Mouse (Mus musculus) urinary bladder, adult 18-20 months (tissue): ENCODE measurements around the gene Adamtsl5.
"Not testable (repeated sequence)": the region's sequence is repeated elsewhere in the genome, so short reads cannot be mapped to it uniquely, and the experiment has no call there.

Source experiments
- DNase-seq, 2 experiments: peaks; one replicate each; pipeline ENCODE4 v3.0.0; 2022; ENCODE audit warnings: low spot score in 2 of 2, mixed read lengths in 2 of 2

Gene Adamtsl5

GRCm38 (mm10) chr10:80371983-80372382 lies 23.8 kb upstream of the Adamtsl5 start:
- no peak for DNase-seq

- DNase-seq: no peak
Measured at GRCm38 (mm10) chr10:80371411-80371966, 23.3 kb upstream of the Adamtsl5 start.

- no peak for DNase-seq
Measured at GRCm38 (mm10) chr10:80369995-80370747, 22.0 kb upstream of the Adamtsl5 start.

- DNase-seq: no peak
Measured at GRCm38 (mm10) chr10:80368392-80368791, 20.2 kb upstream of the Adamtsl5 start.

GRCm38 (mm10) chr10:80367954-80368353 lies 19.7 kb upstream of the Adamtsl5 start:
- DNase-seq: no peak

- no peak for DNase-seq
Measured at GRCm38 (mm10) chr10:80365736-80366135, 17.5 kb upstream of the Adamtsl5 start.

- DNase-seq: no peak
Measured at GRCm38 (mm10) chr10:80363734-80364133, 15.5 kb upstream of the Adamtsl5 start.

GRCm38 (mm10) chr10:80357994-80358639 lies 9.9 kb upstream of the Adamtsl5 start:
- peak in 1 of 2 experiments; percentile 61 for DNase-seq

- no peak for DNase-seq
Measured at GRCm38 (mm10) chr10:80357336-80357735, 9.1 kb upstream of the Adamtsl5 start.

- no peak for DNase-seq
Measured at GRCm38 (mm10) chr10:80356737-80357136, 8.5 kb upstream of the Adamtsl5 start.

GRCm38 (mm10) chr10:80356001-80356682 lies 7.9 kb upstream of the Adamtsl5 start, which contains the start of gene Plk5:
Gene Plk5, plus strand, starts transcription at chr10:80356459.
- no peak for DNase-seq

- DNase-seq: no peak
Measured at GRCm38 (mm10) chr10:80355431-80355830, 7.2 kb upstream of the Adamtsl5 start.

- DNase-seq: no peak
Measured at GRCm38 (mm10) chr10:80352727-80353126, 4.5 kb upstream of the Adamtsl5 start.

GRCm38 (mm10) chr10:80351896-80352295 lies 3.7 kb upstream of the Adamtsl5 start:
- no peak for DNase-seq

- peak; percentile 69 to 93 for DNase-seq
Measured at GRCm38 (mm10) chr10:80350292-80350691, 2.1 kb upstream of the Adamtsl5 start.

- DNase-seq: no peak
Measured at GRCm38 (mm10) chr10:80348981-80349380, 769 bp upstream of the Adamtsl5 start.

- DNase-seq: no peak
Measured at GRCm38 (mm10) chr10:80347514-80347967, 671 bp downstream of the Adamtsl5 start.

- not testable (repeated sequence) for DNase-seq
Measured at GRCm38 (mm10) chr10:80345929-80346328, 2.3 kb downstream of the Adamtsl5 start.

GRCm38 (mm10) chr10:80345122-80345521 lies 3.1 kb downstream of the Adamtsl5 start:
- DNase-seq: peak in 1 of 2 experiments; percentile 68

- peak in 1 of 2 experiments; percentile 43 for DNase-seq
Measured at GRCm38 (mm10) chr10:80344131-80344661, 4.0 kb downstream of the Adamtsl5 start.

- no peak for DNase-seq
Measured at GRCm38 (mm10) chr10:80343425-80343895, 4.8 kb downstream of the Adamtsl5 start.
